Mouse (Mus musculus) E14TG2a.4 (cell line): Measurements from ENCODE around the gene Plxna2.

ENCODE experiments used
- H3K27me3 ChIP-seq: 2 replicates; pipeline ENCODE4 v1.6.1; 2014; ENCODE audit warnings: low read length, control low read depth; ENCODE audit not compliant: insufficient read depth
- H3K36me3 ChIP-seq: 2 replicates; pipeline ENCODE4 v1.6.1; 2014; ENCODE audit warnings: low read length, control low read depth; ENCODE audit not compliant: insufficient read depth
- H3K4me1 ChIP-seq: replicated peaks from 2 replicates; pipeline ENCODE4 v1.6.1; 2014; ENCODE audit warnings: low read depth, low read length, control low read depth
- H3K4me3 ChIP-seq: replicated peaks from 2 replicates; pipeline ENCODE4 v1.5.1; 2014; ENCODE audit warnings: mild to moderate bottlenecking, low read length
- H3K9me3 ChIP-seq: 2 replicates; pipeline ENCODE4 v1.6.1; 2014; ENCODE audit warnings: low read length, control low read depth
- CTCF ChIP-seq: conservative IDR thresholded peaks from 2 replicates; pipeline ENCODE4 v1.5.1; 2014; ENCODE audit warnings: low read length
- NANOG ChIP-seq: IDR thresholded peaks from 2 replicates; pipeline ENCODE4 v1.6.1; 2014; ENCODE audit warnings: borderline replicate concordance, low read length, mixed read lengths
- POU5F1 ChIP-seq: IDR thresholded peaks from 2 replicates; pipeline ENCODE4 v1.6.1; 2014; ENCODE audit warnings: low read length, borderline replicate concordance

Plxna2 gene

DNA sequence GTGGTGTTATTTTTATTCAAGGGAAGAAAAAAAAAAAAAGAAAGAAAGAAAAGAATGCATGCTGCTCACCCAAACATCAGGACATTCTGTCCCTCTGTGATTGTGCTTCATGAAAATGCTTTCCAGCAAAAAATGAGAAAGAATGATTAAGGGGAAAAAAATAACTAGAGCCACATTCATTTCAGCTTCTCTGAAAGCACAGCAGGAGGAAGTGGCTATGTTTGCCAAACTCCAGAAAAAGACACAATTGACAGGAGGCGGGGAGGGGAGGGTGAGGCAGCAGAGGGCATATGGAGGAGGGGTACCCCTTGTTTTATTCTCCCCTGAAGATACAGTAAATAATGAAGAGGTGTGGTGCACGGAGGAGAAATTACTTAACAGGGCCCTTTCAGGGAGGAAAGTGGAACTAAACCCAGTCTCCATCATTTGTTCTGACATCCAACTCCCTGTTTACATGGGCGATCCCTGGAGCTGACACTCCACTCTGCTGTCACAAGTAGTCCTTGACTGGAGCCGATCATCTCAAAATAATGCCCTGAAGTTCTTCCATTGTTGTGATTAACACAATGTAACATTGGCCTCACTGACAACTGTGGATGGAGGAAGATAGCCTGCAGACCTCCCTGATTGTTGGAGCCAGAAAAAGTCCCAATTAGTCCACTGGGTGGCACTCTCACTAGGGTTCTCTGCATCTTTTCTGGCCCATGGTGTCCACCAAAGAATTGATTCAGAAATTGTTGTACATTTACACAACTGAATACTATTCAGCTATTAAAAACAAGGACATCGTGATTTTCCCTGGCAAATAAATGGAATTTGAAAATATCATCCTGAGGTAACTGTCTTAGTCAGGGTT, 10.4 kb upstream of the Plxna2 start:
- no peak for TF ChIP-seq POU5F1
- TF ChIP-seq CTCF: peak; percentile 34; the same call in 1 of the 2 replicates
- TF ChIP-seq NANOG: no peak

DNA sequence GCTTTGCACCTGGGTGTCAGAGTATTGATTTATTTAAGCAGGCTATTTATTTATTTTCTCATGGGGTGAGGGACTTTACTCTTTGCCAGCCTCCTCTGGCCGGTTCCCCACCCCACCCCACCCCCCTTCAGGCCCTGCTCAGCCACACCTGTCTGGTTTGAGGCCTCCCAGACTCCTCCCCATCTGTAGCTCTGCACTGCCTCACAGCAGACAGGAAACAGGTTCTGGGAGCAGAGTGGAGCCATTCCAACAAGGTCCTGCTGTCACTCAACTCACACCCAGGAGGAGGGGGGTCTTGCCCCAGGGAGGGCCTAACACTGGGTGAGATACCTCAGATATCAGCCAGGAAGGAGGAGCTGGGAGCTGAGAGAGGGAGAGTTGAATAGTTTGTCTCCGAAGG, 7.5 kb upstream of the Plxna2 start:
- H3K4me1 ChIP-seq: peaks cover 37% of the 10 kb centered on the region
- TF ChIP-seq NANOG: no peak
- TF ChIP-seq POU5F1: no peak
- TF ChIP-seq CTCF: no peak
- H3K27me3 ChIP-seq: peaks cover 3% of the 10 kb centered on the region
- no peak overlapping the region for H3K4me3 ChIP-seq
- H3K9me3 ChIP-seq: no peaks in the 10 kb centered on the region
- no peaks in the 10 kb centered on the region for H3K36me3 ChIP-seq

More for the DNA sequence above, 10.4 kb upstream of the Plxna2 start:
- peaks cover 3% of the 10 kb centered on the region for H3K27me3 ChIP-seq
- H3K4me1 ChIP-seq: peaks cover 24% of the 10 kb centered on the region
- H3K9me3 ChIP-seq: no peaks in the 10 kb centered on the region
- no peaks in the 10 kb centered on the region for H3K36me3 ChIP-seq
- no peak overlapping the region for H3K4me3 ChIP-seq

DNA sequence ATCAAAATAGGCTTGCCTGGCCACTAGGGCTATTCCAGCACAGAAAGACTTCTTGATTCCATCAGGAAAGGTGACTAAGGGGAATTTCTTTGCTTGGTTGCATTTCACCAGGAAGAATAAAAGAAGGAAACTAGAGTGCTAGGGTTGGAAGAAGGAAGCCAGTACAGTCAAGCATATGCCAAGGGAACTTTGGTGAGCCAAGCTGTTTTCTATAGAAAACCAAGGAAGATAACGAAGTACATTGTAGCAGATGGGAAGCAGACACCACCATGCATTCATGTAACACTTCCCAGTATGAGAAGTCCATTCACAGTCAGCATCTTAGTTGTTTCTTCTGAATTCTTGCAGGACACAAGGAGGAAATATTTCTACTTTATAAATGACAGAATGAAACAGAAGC, 5.4 kb upstream of the Plxna2 start:
- TF ChIP-seq CTCF (no peak), POU5F1 (no peak)
- no peaks in the 10 kb centered on the region for H3K36me3 ChIP-seq
- peaks cover 39% of the 10 kb centered on the region for H3K4me1 ChIP-seq
- peaks cover 3% of the 10 kb centered on the region; the same call in 1 of the 2 replicates for H3K27me3 ChIP-seq
- no peaks in the 10 kb centered on the region for H3K9me3 ChIP-seq
- no peak overlapping the region for H3K4me3 ChIP-seq

DNA sequence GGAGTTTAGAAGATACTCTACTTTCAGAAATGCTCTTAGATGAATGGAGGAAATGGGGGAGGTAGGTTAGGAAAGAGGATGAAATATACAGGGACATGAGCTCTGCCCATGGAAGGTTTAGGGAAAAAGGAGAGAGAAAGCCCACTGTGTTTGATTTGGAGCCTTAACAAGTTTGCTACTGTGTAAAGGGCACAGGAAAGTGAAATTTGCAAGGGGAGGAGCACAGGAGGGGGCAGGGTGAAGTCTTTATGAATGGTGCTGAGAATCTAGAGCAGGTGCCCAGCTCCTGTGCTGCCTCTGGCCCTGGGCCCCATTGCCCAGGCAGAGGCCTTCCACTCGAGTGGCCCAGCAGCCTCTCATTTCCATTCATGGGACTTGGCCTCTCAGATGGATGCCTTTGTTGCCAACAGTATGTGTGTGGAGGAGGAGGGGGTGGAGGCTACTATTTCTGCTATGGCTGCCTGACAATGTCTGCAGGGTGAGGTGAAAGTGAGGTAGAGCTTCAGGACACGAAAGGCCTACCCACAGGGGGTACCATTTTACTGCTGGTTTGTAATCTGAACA, 4.7 kb upstream of the Plxna2 start:
- H3K27me3 ChIP-seq: peaks cover 3% of the 10 kb centered on the region; the same call in 1 of the 2 replicates
- peaks cover 36% of the 10 kb centered on the region for H3K4me1 ChIP-seq
- no peak overlapping the region for H3K4me3 ChIP-seq
- H3K9me3 ChIP-seq: no peaks in the 10 kb centered on the region
- TF ChIP-seq CTCF: no peak
- no peak for TF ChIP-seq NANOG
- TF ChIP-seq POU5F1: no peak
- H3K36me3 ChIP-seq: no peaks in the 10 kb centered on the region

DNA sequence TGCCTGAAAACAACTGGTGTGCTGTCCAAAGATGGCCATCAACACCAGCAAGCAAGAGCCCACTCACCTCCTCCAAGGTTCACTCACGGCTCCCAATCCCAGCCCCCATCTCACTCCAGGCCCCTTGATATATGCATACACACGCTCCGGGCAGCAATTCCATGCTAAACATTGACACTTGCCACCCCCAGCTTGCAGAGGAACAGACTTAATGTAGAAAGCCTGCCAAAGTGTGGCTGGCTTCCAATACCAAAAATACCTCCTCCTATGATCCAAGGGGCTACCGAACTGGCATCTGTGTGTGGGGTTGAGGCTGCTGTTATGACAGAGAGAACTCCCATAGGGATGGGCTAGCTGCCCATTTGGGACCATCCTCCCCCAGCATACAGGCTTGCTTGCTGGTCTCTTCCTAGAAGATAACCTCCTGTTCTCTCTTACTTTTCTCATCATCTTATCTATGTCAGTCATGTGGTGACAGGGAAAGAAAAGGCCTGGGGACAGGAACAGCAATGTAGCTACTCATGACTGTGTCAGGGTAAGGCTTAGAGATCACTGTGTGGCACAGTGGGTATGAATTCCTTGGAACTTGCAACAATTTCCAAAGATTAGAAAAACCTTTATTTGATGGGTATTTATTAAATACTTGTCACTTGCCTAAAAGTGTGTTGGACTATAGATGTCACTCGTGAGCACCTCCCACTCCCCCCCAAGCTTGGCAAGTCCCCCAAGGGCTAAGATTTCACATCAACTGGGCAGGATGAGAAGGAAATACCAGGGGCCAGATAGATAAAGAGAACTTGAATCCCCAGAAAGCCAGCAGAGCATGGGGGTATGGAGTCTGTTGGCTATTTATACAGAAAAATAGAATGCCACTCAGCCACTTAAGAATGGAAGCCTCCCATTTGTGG, 3.8 kb upstream of the Plxna2 start:
- peaks cover 5% of the 10 kb centered on the region; the same call in 1 of the 2 replicates for H3K27me3 ChIP-seq
- H3K9me3 ChIP-seq: no peaks in the 10 kb centered on the region
- peaks cover 41% of the 10 kb centered on the region for H3K4me1 ChIP-seq
- no peak for TF ChIP-seq POU5F1
- TF ChIP-seq NANOG: no peak
- TF ChIP-seq CTCF: no peak
- no peak overlapping the region for H3K4me3 ChIP-seq
- no peaks in the 10 kb centered on the region for H3K36me3 ChIP-seq

DNA sequence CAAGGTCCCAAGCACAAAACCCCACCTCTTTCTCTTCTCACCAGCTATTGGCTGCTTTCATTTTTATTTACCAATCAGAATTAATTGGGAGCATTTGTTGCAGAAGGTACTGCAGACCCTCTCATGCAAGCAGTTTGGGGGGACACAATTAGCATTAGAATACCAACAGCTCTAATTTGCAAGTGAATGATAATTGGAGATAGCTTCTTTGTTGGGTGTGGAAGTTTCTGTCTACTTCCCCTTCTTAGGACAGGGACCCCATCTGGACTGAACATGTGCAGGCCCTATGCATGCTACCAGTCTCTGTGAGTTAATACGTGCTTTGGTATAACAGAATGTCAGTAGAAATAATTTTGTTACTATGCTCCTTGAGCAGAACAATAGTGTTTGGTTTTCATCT, 1.9 kb upstream of the Plxna2 start:
- no peaks in the 10 kb centered on the region for H3K36me3 ChIP-seq
- H3K4me3 ChIP-seq: no peak overlapping the region
- TF ChIP-seq POU5F1 (peak; percentile 25; the same call in 1 of the 2 replicates), NANOG (no peak)
- H3K4me1 ChIP-seq: peaks cover 38% of the 10 kb centered on the region
- peaks cover 18% of the 10 kb centered on the region for H3K27me3 ChIP-seq
- H3K9me3 ChIP-seq: no peaks in the 10 kb centered on the region

DNA sequence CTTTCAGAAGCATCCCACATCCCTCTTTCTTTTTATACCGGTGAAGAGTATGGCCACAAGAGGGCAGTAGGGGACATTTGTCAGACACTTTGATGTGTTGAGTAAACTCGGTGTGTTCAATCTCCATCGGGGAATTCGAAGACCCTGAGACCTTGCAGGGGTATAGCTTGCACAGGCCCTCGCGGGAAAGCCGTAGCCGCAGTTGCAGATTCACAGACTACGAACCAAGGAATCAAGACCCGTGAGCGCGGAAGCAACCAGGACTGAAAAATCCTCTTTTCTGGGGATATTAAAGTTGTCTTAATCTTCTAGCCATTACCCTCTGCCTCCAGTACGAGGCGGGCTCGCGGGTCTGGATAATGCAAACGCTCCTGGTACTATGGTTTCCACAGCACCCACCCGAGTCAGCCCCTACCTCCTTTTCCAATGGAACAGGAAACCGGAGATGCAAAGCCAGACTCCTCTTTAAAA, 858 bp downstream of the Plxna2 start:
- H3K4me3 ChIP-seq: peak overlapping the region; percentile 87

More for the DNA sequence above, 858 bp downstream of the Plxna2 start:
- H3K36me3 ChIP-seq: no peaks in the 10 kb centered on the region
- H3K4me1 ChIP-seq: peaks cover 29% of the 10 kb centered on the region
- TF ChIP-seq NANOG: no peak
- no peak for TF ChIP-seq POU5F1
- peak; percentile 38 for TF ChIP-seq CTCF
- peaks cover 37% of the 10 kb centered on the region for H3K27me3 ChIP-seq
- H3K9me3 ChIP-seq: no peaks in the 10 kb centered on the region
